Mouse (Mus musculus) hindbrain, embryonic 16.5 days (tissue): ENCODE results near the gene Trdn. TPM values are rescaled to one million over a fixed set of nuclear protein-coding genes. Genes with fewer than 3 reads are reported as not detected.

ENCODE experiments used
- ATAC-seq: fragments of 200-750 bp; cut with Nextera tagmentation; 2 replicates; pipeline ENCODE4 v1.8.0; 2017; ENCODE audit warnings: moderate TSS enrichment, moderate library complexity
- H3K27ac ChIP-seq: fragments of 300-500 bp; sonication (generic); 2 replicates; pipeline ENCODE4 v1.5.1; 2014; ENCODE audit warnings: low read depth, mild to moderate bottlenecking, control low read depth, low read length, moderate library complexity
- H3K27me3 ChIP-seq: fragments of 300-500 bp; sonication (generic); replicated peaks from 2 replicates; pipeline ENCODE4 v1.6.1; 2014; ENCODE audit warnings: low read length; ENCODE audit not compliant: control insufficient read depth, insufficient read depth
- H3K36me3 ChIP-seq: fragments of 300-500 bp; sonication (generic); 2 replicates; pipeline ENCODE4 v1.6.1; 2014; ENCODE audit warnings: mild to moderate bottlenecking, low read length, moderate library complexity, mixed read lengths; ENCODE audit not compliant: control insufficient read depth, insufficient read depth
- H3K4me1 ChIP-seq: fragments of 300-500 bp; sonication (generic); 2 replicates; pipeline ENCODE4 v1.6.1; 2014; ENCODE audit warnings: low read depth, low read length; ENCODE audit not compliant: control insufficient read depth, insufficient read depth
- H3K4me2 ChIP-seq: fragments of 300-500 bp; sonication (generic); 2 replicates; pipeline ENCODE4 v1.6.1; 2014; ENCODE audit warnings: mild to moderate bottlenecking, low read length, control low read depth, moderate library complexity
- H3K4me3 ChIP-seq: fragments of 300-500 bp; sonication (generic); 2 replicates; pipeline ENCODE4 v1.5.1; 2014; ENCODE audit warnings: mild to moderate bottlenecking, low read length, control low read depth, moderate library complexity
- H3K9ac ChIP-seq: fragments of 300-500 bp; sonication (generic); 2 replicates; pipeline ENCODE4 v1.6.1; 2014; ENCODE audit warnings: low read depth, mild to moderate bottlenecking, control low read depth, low read length, moderate library complexity
- H3K9me3 ChIP-seq: fragments of 300-500 bp; sonication (generic); 2 replicates; pipeline ENCODE4 v1.6.1; 2014; ENCODE audit warnings: mild to moderate bottlenecking, low read length, moderate library complexity; ENCODE audit not compliant: control insufficient read depth
- WGBS: fragments of 180-500 bp; shearing (Covaris S2); extraction: QIAGEN DNeasy Blood & Tissue Kit; methylation state at CpG from one replicate; pipeline ENCODE4 v1.1.7; 2014; 5-methylcytosine and 5-hydroxymethylcytosine counted together
- polyA plus RNA-seq: library from polyadenylated mRNA; unstranded; fragments of >200 nt; fragmentation: Nextera tagmentation; extraction: Ambion mirVana; gene quantifications from 2 replicates; pipeline ENCODE4 v1.2.1, GENCODE M21; 2015

Gene Trdn
- polyA plus RNA-seq, 1 experiment from 2014 or later: not detected

GRCm38 (mm10) chr10:33107942-33108341, 27.6 kb downstream of the Trdn start:
- Histone ChIP-seq H3K27ac (no peak overlapping the region), H3K4me2 (no peak overlapping the region), H3K9me3 (no peaks in the 10 kb centered on the region), H3K27me3 (no peaks in the 10 kb centered on the region), H3K9ac (no peak overlapping the region), H3K36me3 (no peaks in the 10 kb centered on the region), H3K4me1 (no peaks in the 10 kb centered on the region), H3K4me3 (no peak overlapping the region)
- ATAC-seq: no peak

DNA sequence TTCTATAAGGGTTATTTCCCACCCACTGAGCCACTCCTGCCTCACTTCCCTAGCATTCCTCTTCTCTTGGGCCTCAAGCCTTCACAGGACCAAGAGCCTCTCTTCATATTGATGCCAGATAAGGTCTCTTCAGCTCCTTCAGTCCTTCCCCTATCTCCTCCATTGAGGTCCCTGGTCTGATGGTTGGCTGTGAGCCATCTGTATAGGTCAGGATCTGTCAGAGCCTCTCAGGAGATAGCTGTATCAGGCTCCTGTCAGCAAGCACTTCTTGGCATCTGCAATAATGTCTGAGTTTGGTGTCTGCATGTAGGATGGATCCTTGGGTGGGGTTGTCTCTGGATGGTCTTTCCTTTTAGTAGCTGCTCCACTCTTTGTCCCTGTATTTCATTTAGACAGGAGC, 42.7 kb downstream of the Trdn start:
- Histone ChIP-seq H3K9ac (no peak overlapping the region), H3K4me3 (no peak overlapping the region), H3K27me3 (no peaks in the 10 kb centered on the region), H3K4me2 (no peak overlapping the region), H3K27ac (no peak overlapping the region), H3K36me3 (no peaks in the 10 kb centered on the region), H3K9me3 (no peaks in the 10 kb centered on the region), H3K4me1 (no peaks in the 10 kb centered on the region)
- ATAC-seq: no peak

DNA sequence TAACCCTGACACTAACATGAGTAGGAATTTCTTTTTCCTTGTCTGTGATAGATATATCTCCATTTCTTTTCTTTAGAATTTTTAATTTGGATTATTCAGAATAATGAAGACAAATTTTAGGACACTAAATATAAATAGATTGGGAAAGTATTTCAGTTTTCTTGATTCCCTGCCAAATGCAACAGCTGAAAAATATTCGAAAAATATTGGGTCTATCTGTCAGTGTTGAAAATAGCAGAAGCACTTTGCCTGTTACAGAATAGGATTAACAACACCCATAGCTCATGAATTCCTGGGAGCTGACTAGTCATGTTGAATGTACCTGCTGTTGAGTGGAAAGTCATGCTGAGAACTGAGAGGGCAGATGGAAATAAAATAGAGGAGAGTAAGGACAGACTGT, 64.6 kb downstream of the Trdn start:
- no peak for ATAC-seq
- Histone ChIP-seq H3K4me3 (no peak overlapping the region), H3K4me2 (no peak overlapping the region), H3K9ac (no peak overlapping the region), H3K27me3 (no peaks in the 10 kb centered on the region), H3K27ac (no peak overlapping the region), H3K4me1 (no peaks in the 10 kb centered on the region), H3K9me3 (no peaks in the 10 kb centered on the region), H3K36me3 (no peaks in the 10 kb centered on the region)
- WGBS: 86% methylated on average over 1 of the region's 1 CpGs

- ATAC-seq: no peak
- H3K4me1 ChIP-seq: no peaks in the 10 kb centered on the region
- no peak overlapping the region for H3K27ac ChIP-seq
- no peaks in the 10 kb centered on the region for H3K27me3 ChIP-seq
- no peaks in the 10 kb centered on the region for H3K9me3 ChIP-seq
- H3K4me2 ChIP-seq: no peak overlapping the region
- H3K4me3 ChIP-seq: no peak overlapping the region
- no peaks in the 10 kb centered on the region for H3K36me3 ChIP-seq
- WGBS: 37% methylated on average over 2 of the region's 2 CpGs
- no peak overlapping the region for H3K9ac ChIP-seq
Measured at GRCm38 (mm10) chr10:33179731-33180631, 99.6 kb downstream of the Trdn start.

DNA sequence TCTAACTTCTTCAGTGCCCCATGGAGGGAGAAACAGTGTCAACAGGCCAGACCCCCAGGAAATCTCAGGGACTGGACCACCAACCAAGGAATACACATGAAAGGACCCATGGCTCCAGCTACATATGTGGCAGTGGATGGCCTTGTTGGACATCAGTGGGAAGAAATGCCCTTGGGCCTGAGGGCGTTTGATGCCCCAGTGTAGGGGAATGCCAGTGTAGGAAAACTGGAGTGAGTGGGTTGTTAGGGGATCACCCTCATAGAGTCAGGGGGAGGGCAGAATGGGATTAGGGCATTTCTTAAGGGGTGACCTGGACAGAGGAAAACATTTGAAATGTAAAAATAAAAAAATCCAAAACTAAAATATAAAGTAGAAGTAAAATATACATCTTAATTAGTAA, 108.7 kb downstream of the Trdn start:
- 81% methylated on average over 1 of the region's 1 CpGs for WGBS
- H3K4me1 ChIP-seq: no peaks in the 10 kb centered on the region

GRCm38 (mm10) chr10:33195919-33196318, 115.6 kb downstream of the Trdn start:
- ATAC-seq: no peak
- H3K4me3 ChIP-seq: no peak overlapping the region
- H3K9me3 ChIP-seq: no peaks in the 10 kb centered on the region
- no peak overlapping the region for H3K27ac ChIP-seq
- no peaks in the 10 kb centered on the region for H3K4me1 ChIP-seq
- no peaks in the 10 kb centered on the region for H3K36me3 ChIP-seq
- no peak overlapping the region for H3K4me2 ChIP-seq
- no peaks in the 10 kb centered on the region for H3K27me3 ChIP-seq
- WGBS: 10% methylated on average over 1 of the region's 1 CpGs
- no peak overlapping the region for H3K9ac ChIP-seq

More for the DNA sequence above, 108.7 kb downstream of the Trdn start:
- no peak for ATAC-seq
- Histone ChIP-seq H3K27me3 (no peaks in the 10 kb centered on the region), H3K4me2 (no peak overlapping the region), H3K36me3 (no peaks in the 10 kb centered on the region), H3K27ac (no peak overlapping the region), H3K9me3 (no peaks in the 10 kb centered on the region), H3K4me3 (no peak overlapping the region), H3K9ac (no peak overlapping the region)

GRCm38 (mm10) chr10:33198257-33198656, 117.9 kb downstream of the Trdn start:
- no peak overlapping the region for H3K9ac ChIP-seq
- ATAC-seq: no peak
- H3K4me3 ChIP-seq: no peak overlapping the region
- no peak overlapping the region for H3K4me2 ChIP-seq
- H3K9me3 ChIP-seq: no peaks in the 10 kb centered on the region
- H3K36me3 ChIP-seq: no peaks in the 10 kb centered on the region
- H3K27me3 ChIP-seq: no peaks in the 10 kb centered on the region
- no peaks in the 10 kb centered on the region for H3K4me1 ChIP-seq
- 72% methylated on average over 1 of the region's 1 CpGs for WGBS
- H3K27ac ChIP-seq: no peak overlapping the region

- H3K27ac ChIP-seq: no peak overlapping the region
- WGBS: 86% methylated on average over 1 of the region's 1 CpGs
- ATAC-seq: no peak
Measured at GRCm38 (mm10) chr10:33210411-33210810, 130.1 kb downstream of the Trdn start.

DNA sequence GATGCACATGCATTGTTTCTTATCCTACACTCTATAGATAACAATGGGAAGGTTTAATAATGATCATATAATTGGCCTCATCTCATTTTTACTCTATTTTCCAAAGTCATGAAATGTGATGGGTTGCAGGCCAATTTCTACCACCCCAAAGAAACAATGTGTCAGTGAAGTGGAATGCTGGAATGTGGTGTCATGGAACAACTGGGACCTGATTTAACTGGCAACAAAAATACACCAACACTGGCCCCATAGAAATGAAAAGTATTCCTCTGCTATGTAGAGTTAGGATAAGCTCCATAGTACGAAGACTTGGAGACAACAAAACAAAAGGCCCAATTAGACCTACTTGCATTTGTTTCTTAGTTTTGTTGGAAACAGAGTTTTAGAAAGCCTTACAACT, 173.6 kb downstream of the Trdn start:
- Histone ChIP-seq H3K9ac (no peak overlapping the region), H3K36me3 (no peaks in the 10 kb centered on the region), H3K27me3 (no peaks in the 10 kb centered on the region), H3K9me3 (no peaks in the 10 kb centered on the region), H3K4me1 (no peaks in the 10 kb centered on the region), H3K4me3 (no peak overlapping the region), H3K4me2 (no peak overlapping the region), H3K27ac (no peak overlapping the region)
- no peak for ATAC-seq
- WGBS: 74% methylated on average over 1 of the region's 1 CpGs

More at GRCm38 (mm10) chr10:33210411-33210810, 130.1 kb downstream of the Trdn start:
- no peaks in the 10 kb centered on the region for H3K9me3 ChIP-seq
- H3K9ac ChIP-seq: no peak overlapping the region
- no peak overlapping the region for H3K4me3 ChIP-seq
- no peak overlapping the region for H3K4me2 ChIP-seq
- H3K36me3 ChIP-seq: no peaks in the 10 kb centered on the region
- no peaks in the 10 kb centered on the region for H3K27me3 ChIP-seq
- no peaks in the 10 kb centered on the region for H3K4me1 ChIP-seq
